Mouse (Mus musculus): ENCODE measurements around the gene Lnp1. TPM values are rescaled to one million over a fixed set of nuclear protein-coding genes. Genes with fewer than 3 reads are reported as not detected.

The Lnp1 gene
- total and polyA plus RNA-seq, 2 experiments from 2014 or later, result not detected

DNA sequence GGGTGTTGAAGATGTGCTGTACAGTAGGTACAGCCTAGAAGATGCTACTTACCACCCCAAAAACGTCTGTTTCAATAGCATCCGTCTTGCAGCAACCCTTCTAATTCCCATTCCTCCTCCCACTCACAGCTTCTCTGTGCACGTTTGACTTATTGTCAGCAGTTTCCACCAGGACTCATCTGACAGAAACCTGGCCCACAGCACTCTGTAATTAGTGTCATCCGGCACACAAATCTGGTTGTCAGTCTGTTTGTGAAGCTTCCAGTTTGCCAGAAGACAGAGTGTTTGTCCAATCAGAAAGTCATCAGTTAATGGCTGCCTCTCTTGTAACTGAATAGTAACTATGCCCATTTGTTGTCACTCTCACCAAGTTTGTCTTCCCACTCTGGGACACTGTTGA, 60.3 kb downstream of the Lnp1 start:
- no peak overlapping the region for H3K4me2 ChIP-seq (ENCODE audit: low read depth, low read length)
- DNase-seq (ENCODE audit: low spot score) (no peak), ATAC-seq (ENCODE audit: insufficient read depth, low read depth) (no peak)
- no peaks in the 10 kb centered on the region for H3K36me3 ChIP-seq (replicated peaks; ENCODE audit: control insufficient read depth, insufficient read depth, low read length)
- no peak overlapping the region for H3K27ac ChIP-seq (ENCODE audit: low read depth)
- no peaks in the 10 kb centered on the region for H3K9me3 ChIP-seq (replicated peaks; ENCODE audit: control insufficient read depth, low read length)
- no peaks in the 10 kb centered on the region for H3K27me3 ChIP-seq (ENCODE audit: control insufficient read depth, insufficient read depth, low read length)
- no peak overlapping the region for H3K4me3 ChIP-seq (ENCODE audit: low read depth, low read length)
- TF ChIP-seq CTCF (IDR thresholded peaks at IDR 0.05; ENCODE audit: low read depth) (no peak), EP300 (IDR thresholded peaks at IDR 0.05; ENCODE audit: low read depth) (no peak)
- H3K9ac ChIP-seq (replicated peaks; ENCODE audit: low read depth, low read length), result no peak overlapping the region
- H3K4me1 ChIP-seq (ENCODE audit: control insufficient read depth, insufficient read depth), result no peaks in the 10 kb centered on the region
- 54% methylated on average over 4 of the region's 4 CpGs for whole genome bisulfite sequencing

Other genes starting within 250 kb of the Lnp1 start
- gene Tfg, start 210.6 kb downstream of the Lnp1 start, total RNA-seq (2014; rRNA removed; ENCODE audit: low replicate concordance), result 64.1 and 65.2 TPM in 2 replicates
- 98.2 and 101 TPM in 2 replicates for gene Tfg, start 210.6 kb downstream of the Lnp1 start, polyA plus RNA-seq (2015; fragmentation: Nextera tagmentation; extraction: Ambion mirVana)
- not detected in 2 replicates for gene Adgrg7, start 132.2 kb downstream of the Lnp1 start, total RNA-seq (2014; rRNA removed; ENCODE audit: low replicate concordance)
- not detected in 2 replicates for gene Adgrg7, start 132.2 kb downstream of the Lnp1 start, polyA plus RNA-seq (2015; fragmentation: Nextera tagmentation; extraction: Ambion mirVana)
- 8.1 and 10.7 TPM in 2 replicates for gene Tmem45a, start 41.9 kb downstream of the Lnp1 start, total RNA-seq (2014; rRNA removed; ENCODE audit: low replicate concordance)
- 8.4 and 8.8 TPM in 2 replicates for gene Tmem45a, start 41.9 kb downstream of the Lnp1 start, polyA plus RNA-seq (2015; fragmentation: Nextera tagmentation; extraction: Ambion mirVana)
- gene Tmem45a2, start 143.3 kb upstream of the Lnp1 start, total RNA-seq (2014; rRNA removed; ENCODE audit: low replicate concordance), result not detected in 2 replicates
- 0.29 and 0.30 TPM in 2 replicates for gene Tmem45a2, start 143.3 kb upstream of the Lnp1 start, polyA plus RNA-seq (2015; fragmentation: Nextera tagmentation; extraction: Ambion mirVana)
- gene Tomm70a, start 193.6 kb upstream of the Lnp1 start, total RNA-seq (2014; rRNA removed; ENCODE audit: low replicate concordance), result 53.5 and 56.8 TPM in 2 replicates
- 29.7 and 35.7 TPM in 2 replicates for gene Tomm70a, start 193.6 kb upstream of the Lnp1 start, polyA plus RNA-seq (2015; fragmentation: Nextera tagmentation; extraction: Ambion mirVana)
- 21.1 and 40.3 TPM in 2 replicates for gene Nit2, start 239.3 kb upstream of the Lnp1 start, total RNA-seq (2014; rRNA removed; ENCODE audit: low replicate concordance)
- gene Nit2, start 239.3 kb upstream of the Lnp1 start, polyA plus RNA-seq (2015; fragmentation: Nextera tagmentation; extraction: Ambion mirVana), result 54.1 and 54.8 TPM in 2 replicates

All from heart, postnatal 0 days (tissue).